Mouse (Mus musculus) neutrophil, adult 65 days (primary cell): ENCODE results near the gene Aox2. TPM values are rescaled to one million over a fixed set of nuclear protein-coding genes. Genes with fewer than 3 reads are reported as not detected.

ENCODE experiments used
- total RNA-seq: library from RNA; stranded (reverse); gene quantifications from 2 replicates; pipeline ENCODE4 v1.2.4, GENCODE M21; 2023

Gene Aox2
- total RNA-seq: 0.07 TPM in 1 of 2 replicates, not detected in the other

DNA sequence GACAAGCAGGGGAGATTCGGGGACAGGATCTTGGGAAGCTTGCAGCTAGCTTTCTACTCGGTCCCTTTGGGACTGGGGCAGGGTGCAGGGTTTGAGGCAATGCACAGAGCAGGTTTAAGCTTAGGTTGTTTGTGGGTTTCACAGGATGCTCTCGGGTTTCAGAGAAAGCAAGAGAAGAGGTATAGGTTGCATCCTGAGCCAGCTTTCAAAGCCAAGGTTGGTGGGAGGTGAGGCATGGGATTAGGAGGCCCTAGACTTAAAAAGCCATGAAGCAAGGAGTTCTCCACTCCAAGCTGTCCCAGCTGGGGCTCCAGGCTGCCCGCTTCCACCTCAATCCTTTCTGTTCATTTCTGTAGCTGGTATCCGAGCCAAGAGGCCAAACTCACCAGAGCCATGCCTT, at the start of gene Aox2:
TSS of gene Aox2 (plus strand) at position 301 of the 400 bp plus-strand sequence.

DNA sequence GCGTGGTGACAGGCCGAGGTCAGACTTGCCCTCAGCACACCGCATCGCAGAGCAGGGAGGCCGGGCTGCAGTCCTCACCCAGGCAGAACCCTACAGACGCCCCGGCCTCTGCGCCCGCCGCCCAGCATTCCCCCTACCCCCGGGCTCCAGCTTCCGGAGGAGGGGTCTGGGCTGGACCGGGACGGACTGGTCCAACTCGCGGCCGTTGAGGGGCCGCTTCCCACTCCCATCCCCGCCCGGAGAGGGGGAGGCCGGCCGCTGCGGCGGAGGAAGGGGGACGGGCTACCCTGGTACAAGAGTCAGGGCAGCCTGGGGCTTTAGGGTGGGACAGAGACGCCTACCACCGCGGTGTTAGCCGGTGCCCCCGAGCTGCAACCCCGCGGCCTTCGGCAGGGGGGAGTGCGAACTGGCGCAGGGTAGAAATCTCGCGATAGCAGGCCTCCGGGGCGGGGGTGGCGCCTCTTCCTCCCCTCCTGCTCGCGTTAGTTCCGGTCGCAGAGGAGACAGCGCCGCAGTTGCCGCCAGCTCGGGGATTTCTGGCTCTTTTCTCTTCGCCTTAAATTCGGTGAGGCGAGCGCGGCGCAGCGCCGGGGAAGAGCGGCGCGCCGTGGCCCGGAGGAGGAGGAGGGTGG, 114.6 kb downstream of the Aox2 start, which contains the start of gene Bzw1:
TSS of gene Bzw1 (plus strand) at position 247 of the 632 bp plus-strand sequence.

GRCm38 (mm10) chr1:58423371-58424248, 145.5 kb downstream of the Aox2 start, which contains the start of gene Clk1:
Gene Clk1 (minus strand): TSS chr1:58424066.

Other genes with a start within 250 kb of the Aox2 start
- gene Aox1, start 248.4 kb upstream of the Aox2 start, total RNA-seq: 0.35 and 0.39 TPM in 2 replicates
- 0.13 TPM in 1 of 2 replicates, not detected in the other for gene Aox3, start 165.2 kb upstream of the Aox2 start, total RNA-seq
- gene Aox4, start 67.9 kb upstream of the Aox2 start, total RNA-seq: not detected in 2 replicates
- gene Bzw1, start 114.6 kb downstream of the Aox2 start, total RNA-seq: 104 and 119 TPM in 2 replicates
- 1,414 and 1,649 TPM in 2 replicates for gene Clk1, start 145.7 kb downstream of the Aox2 start, total RNA-seq
- gene Nif3l1, start 166.8 kb downstream of the Aox2 start, total RNA-seq: 34.5 and 34.9 TPM in 2 replicates
- 10.4 and 12.0 TPM in 2 replicates for gene Ppil3, start 167.2 kb downstream of the Aox2 start, total RNA-seq
- gene Orc2, start 226.8 kb downstream of the Aox2 start, total RNA-seq: 7.8 TPM in 2 replicates